Mouse (Mus musculus) limb, embryonic 12.5 days (tissue): ENCODE measurements around the gene Scamp1. TPM values are rescaled to one million over a fixed set of nuclear protein-coding genes. Genes with fewer than 3 reads are reported as not detected.
"Not testable (repeated sequence)": the region's sequence is repeated elsewhere in the genome, so short reads cannot be mapped to it uniquely, and the experiment has no call there.

ENCODE experiments used
- ATAC-seq: fragments of 200-750 bp; cut with Nextera tagmentation; 2 replicates; pipeline ENCODE4 v1.8.0; 2017; ENCODE audit warnings: low read depth, moderate TSS enrichment; ENCODE audit not compliant: insufficient number of reproducible peaks, insufficient read depth, low FRiP score, low TSS enrichment
- H3K27ac ChIP-seq: fragments of 300-500 bp; sonication (generic); 2 replicates; pipeline ENCODE4 v1.5.1; 2016; ENCODE audit warnings: mild to moderate bottlenecking, moderate library complexity
- H3K27me3 ChIP-seq: fragments of 300-500 bp; sonication (generic); 2 replicates; pipeline ENCODE4 v1.6.1; 2016; ENCODE audit warnings: mild to moderate bottlenecking, moderate library complexity
- H3K36me3 ChIP-seq: fragments of 300-500 bp; sonication (generic); 2 replicates; pipeline ENCODE4 v1.6.1; 2016; ENCODE audit warnings: mild to moderate bottlenecking, moderate library complexity
- H3K4me1 ChIP-seq: fragments of 300-500 bp; sonication (generic); replicated peaks from 2 replicates; pipeline ENCODE4 v1.6.1; 2016
- H3K4me2 ChIP-seq: fragments of 300-500 bp; sonication (generic); 2 replicates; pipeline ENCODE4 v1.6.1; 2016; ENCODE audit warnings: mild to moderate bottlenecking, moderate library complexity
- H3K4me3 ChIP-seq: fragments of 300-500 bp; sonication (generic); replicated peaks from 2 replicates; pipeline ENCODE4 v1.5.1; 2016; ENCODE audit warnings: mild to moderate bottlenecking
- H3K9ac ChIP-seq: fragments of 300-500 bp; sonication (generic); replicated peaks from 2 replicates; pipeline ENCODE4 v1.6.1; 2016; ENCODE audit warnings: mild to moderate bottlenecking, moderate library complexity
- H3K9me3 ChIP-seq: fragments of 300-500 bp; sonication (generic); 2 replicates; pipeline ENCODE4 v1.6.1; 2016; ENCODE audit warnings: mild to moderate bottlenecking, moderate library complexity
- WGBS: fragments of 180-500 bp; shearing (Covaris S2); methylation state at CpG from one replicate; pipeline ENCODE4 v1.1.7; 2016; 5-methylcytosine and 5-hydroxymethylcytosine counted together
- polyA plus RNA-seq: library from polyadenylated mRNA; unstranded; fragments of >200 nt; fragmentation: Nextera tagmentation; extraction: Ambion mirVana; gene quantifications from 2 replicates; pipeline ENCODE4 v1.2.1, GENCODE M21; 2016

Scamp1 gene
- 35.0 and 35.3 TPM in 2 replicates for polyA plus RNA-seq

- ATAC-seq, result peak; percentile 98
- WGBS, result under 1% methylated on average over 62 of the region's 62 CpGs
- H3K9me3 ChIP-seq, result no peaks in the 10 kb centered on the region
Measured at GRCm38 (mm10) chr13:94285281-94285871, at the start of gene Scamp1. Scamp1 (minus strand) TSS chr13:94285857.

GRCm38 (mm10) chr13:94330392-94330979 lies 44.8 kb upstream of the Scamp1 start:
- H3K27me3 ChIP-seq, result no peaks in the 10 kb centered on the region
- no peak for ATAC-seq
- 72% methylated on average over 3 of the region's 3 CpGs for WGBS

More at GRCm38 (mm10) chr13:94285281-94285871, at the start of gene Scamp1:
- Histone ChIP-seq H3K4me3 (peak within 1 kb of the TSS; percentile 99), H3K4me2 (peak within 1 kb of the TSS; percentile 71), H3K9ac (peak within 1 kb of the TSS; percentile 94), H3K27me3 (no peaks in the 10 kb centered on the region), H3K36me3 (no peaks in the 10 kb centered on the region), H3K4me1 (peaks cover 18% of the 10 kb centered on the region), H3K27ac (peak within 1 kb of the TSS; percentile 92)

GRCm38 (mm10) chr13:94329005-94329404 lies 43.3 kb upstream of the Scamp1 start:
- H3K4me2 ChIP-seq, H3K4me1 ChIP-seq, H3K4me3 ChIP-seq, H3K36me3 ChIP-seq, H3K9me3 ChIP-seq, H3K9ac ChIP-seq, H3K27me3 ChIP-seq, ATAC-seq, H3K27ac ChIP-seq: not testable (repeated sequence)
- 91% methylated on average over 6 of the region's 6 CpGs for WGBS

More at GRCm38 (mm10) chr13:94330392-94330979, 44.8 kb upstream of the Scamp1 start:
- Histone ChIP-seq H3K4me3 (no peak overlapping the region), H3K4me1 (no peaks in the 10 kb centered on the region), H3K36me3 (no peaks in the 10 kb centered on the region), H3K4me2 (no peak overlapping the region), H3K9ac (no peak overlapping the region), H3K9me3 (no peaks in the 10 kb centered on the region), H3K27ac (no peak overlapping the region)

GRCm38 (mm10) chr13:94328063-94328462 lies 42.4 kb upstream of the Scamp1 start:
- WGBS, result 66% methylated on average over 3 of the region's 3 CpGs
- Histone ChIP-seq H3K4me2 (no peak overlapping the region), H3K36me3 (no peaks in the 10 kb centered on the region), H3K27ac (no peak overlapping the region; the same call in 1 of the 2 replicates), H3K9me3 (peaks cover 10% of the 10 kb centered on the region), H3K27me3 (no peaks in the 10 kb centered on the region), H3K4me1 (no peaks in the 10 kb centered on the region), H3K9ac (no peak overlapping the region), H3K4me3 (no peak overlapping the region)
- ATAC-seq, result no peak

GRCm38 (mm10) chr13:94322475-94322874 lies 36.8 kb upstream of the Scamp1 start:
- Histone ChIP-seq H3K27me3 (no peaks in the 10 kb centered on the region), H3K36me3 (no peaks in the 10 kb centered on the region), H3K9me3 (peaks cover 10% of the 10 kb centered on the region), H3K4me2 (no peak overlapping the region), H3K4me3 (no peak overlapping the region), H3K27ac (no peak overlapping the region), H3K9ac (no peak overlapping the region), H3K4me1 (no peaks in the 10 kb centered on the region)
- WGBS, result 90% methylated on average over 4 of the region's 4 CpGs
- ATAC-seq, result no peak

GRCm38 (mm10) chr13:94321094-94321792 lies 35.6 kb upstream of the Scamp1 start:
- 81% methylated on average over 1 of the region's 1 CpGs for WGBS
- no peaks in the 10 kb centered on the region for H3K36me3 ChIP-seq
- peaks cover 10% of the 10 kb centered on the region for H3K9me3 ChIP-seq
- no peak overlapping the region for H3K9ac ChIP-seq
- H3K4me2 ChIP-seq, result no peak overlapping the region
- H3K27me3 ChIP-seq, result no peaks in the 10 kb centered on the region
- no peak for ATAC-seq
- H3K27ac ChIP-seq, result no peak overlapping the region
- no peak overlapping the region for H3K4me3 ChIP-seq
- H3K4me1 ChIP-seq, result no peaks in the 10 kb centered on the region

GRCm38 (mm10) chr13:94316975-94317511 lies 31.4 kb upstream of the Scamp1 start:
- Histone ChIP-seq H3K36me3 (no peaks in the 10 kb centered on the region), H3K4me1 (no peaks in the 10 kb centered on the region), H3K27me3 (no peaks in the 10 kb centered on the region), H3K9ac (no peak overlapping the region), H3K27ac (no peak overlapping the region), H3K9me3 (peaks cover 4% of the 10 kb centered on the region; the same call in 1 of the 2 replicates), H3K4me2 (no peak overlapping the region), H3K4me3 (no peak overlapping the region)
- no peak for ATAC-seq
- 89% methylated on average over 10 of the region's 10 CpGs for whole genome bisulfite sequencing

- H3K4me3 ChIP-seq, H3K4me1 ChIP-seq, H3K27ac ChIP-seq, H3K9ac ChIP-seq, ATAC-seq, H3K36me3 ChIP-seq, H3K9me3 ChIP-seq, H3K27me3 ChIP-seq, H3K4me2 ChIP-seq: not testable (repeated sequence)
- 91% methylated on average over 8 of the region's 8 CpGs for WGBS
Measured at GRCm38 (mm10) chr13:94312812-94313211, 27.2 kb upstream of the Scamp1 start.

GRCm38 (mm10) chr13:94308279-94308678 lies 22.6 kb upstream of the Scamp1 start:
- H3K4me3 ChIP-seq, result no peak overlapping the region
- H3K4me1 ChIP-seq, result peaks cover 10% of the 10 kb centered on the region
- 69% methylated on average over 2 of the region's 2 CpGs for WGBS
- no peaks in the 10 kb centered on the region for H3K27me3 ChIP-seq
- H3K4me2 ChIP-seq, result no peak overlapping the region
- H3K9ac ChIP-seq, result no peak overlapping the region
- H3K27ac ChIP-seq, result no peak overlapping the region
- peaks cover 4% of the 10 kb centered on the region; the same call in 1 of the 2 replicates for H3K9me3 ChIP-seq
- no peak for ATAC-seq
- no peaks in the 10 kb centered on the region for H3K36me3 ChIP-seq

- Histone ChIP-seq H3K27me3 (no peaks in the 10 kb centered on the region), H3K4me3 (no peak overlapping the region), H3K27ac (no peak overlapping the region), H3K36me3 (no peaks in the 10 kb centered on the region), H3K4me1 (peaks cover 10% of the 10 kb centered on the region), H3K9ac (no peak overlapping the region), H3K9me3 (no peaks in the 10 kb centered on the region), H3K4me2 (no peak overlapping the region)
- WGBS, result 89% methylated on average over 7 of the region's 7 CpGs
- no peak for ATAC-seq
Measured at GRCm38 (mm10) chr13:94307531-94307930, 21.9 kb upstream of the Scamp1 start.

- H3K4me1 ChIP-seq, result peaks cover 10% of the 10 kb centered on the region
- no peaks in the 10 kb centered on the region for H3K36me3 ChIP-seq
- H3K27ac ChIP-seq, result 0 out of 2 replicates have a peak overlapping the region, but pooled peaks have one; percentile 29
- H3K9me3 ChIP-seq, result no peaks in the 10 kb centered on the region
- H3K9ac ChIP-seq, result peak overlapping the region; percentile 44
- H3K27me3 ChIP-seq, result no peaks in the 10 kb centered on the region
- peak overlapping the region; percentile 25 for H3K4me3 ChIP-seq
- ATAC-seq, result no peak
- WGBS, result 19% methylated on average over 5 of the region's 5 CpGs
- peak overlapping the region; percentile 55 for H3K4me2 ChIP-seq
Measured at GRCm38 (mm10) chr13:94306968-94307289, 21.3 kb upstream of the Scamp1 start.
